Mouse (Mus musculus): ENCODE results near the gene Stk39. TPM values are rescaled to one million over a fixed set of nuclear protein-coding genes. Genes with fewer than 3 reads are reported as not detected.

Stk39 gene
- polyA plus RNA-seq, 1 experiment from 2014 or later = 26.9 TPM

- no peaks in the 10 kb centered on the region for H3K9me3 ChIP-seq (ENCODE audit: control insufficient read depth, low read length)
- ATAC-seq (ENCODE audit: low read depth) = no peak
- WGBS = 91% methylated on average over 10 of the region's 10 CpGs
These were observed 24.0 kb downstream of the Stk39 start for GRCm38 (mm10) chr2:68448035-68448434.

GRCm38 (mm10) chr2:68443141-68443540, 28.9 kb downstream of the Stk39 start:
- H3K27ac ChIP-seq (replicated peaks; ENCODE audit: low read depth, low read length) = no peak overlapping the region
- no peak overlapping the region for H3K4me2 ChIP-seq (ENCODE audit: low read depth, low read length)
- 63% methylated on average over 6 of the region's 6 CpGs for WGBS
- no peaks in the 10 kb centered on the region for H3K36me3 ChIP-seq (ENCODE audit: control insufficient read depth, insufficient read depth, low read length)
- no peaks in the 10 kb centered on the region for H3K9me3 ChIP-seq (ENCODE audit: control insufficient read depth, low read length)
- DNase-seq (ENCODE audit: low spot score) (no peak), ATAC-seq (ENCODE audit: low read depth) (no peak)
- H3K4me1 ChIP-seq (ENCODE audit: control insufficient read depth, insufficient read depth, low read length) = peaks cover 17% of the 10 kb centered on the region
- no peak overlapping the region for H3K4me3 ChIP-seq (ENCODE audit: low read depth, low read length)
- H3K9ac ChIP-seq (ENCODE audit: low read depth, low read length) = no peak overlapping the region
- H3K27me3 ChIP-seq (replicated peaks; ENCODE audit: control insufficient read depth, insufficient read depth, low read length) = no peaks in the 10 kb centered on the region

More at GRCm38 (mm10) chr2:68448035-68448434, 24.0 kb downstream of the Stk39 start:
- Histone ChIP-seq H3K4me3 (ENCODE audit: low read depth, low read length) (no peak overlapping the region), H3K27ac (replicated peaks; ENCODE audit: low read depth, low read length) (no peak overlapping the region), H3K4me1 (ENCODE audit: control insufficient read depth, insufficient read depth, low read length) (peaks cover 2% of the 10 kb centered on the region; the same call in 1 of the 2 replicates), H3K4me2 (ENCODE audit: low read depth, low read length) (no peak overlapping the region), H3K27me3 (replicated peaks; ENCODE audit: control insufficient read depth, insufficient read depth, low read length) (no peaks in the 10 kb centered on the region), H3K36me3 (ENCODE audit: control insufficient read depth, insufficient read depth, low read length) (no peaks in the 10 kb centered on the region), H3K9ac (ENCODE audit: low read depth, low read length) (no peak overlapping the region)
- DNase-seq (ENCODE audit: low spot score) = no peak

- Histone ChIP-seq H3K4me2 (ENCODE audit: low read depth, low read length) (no peak overlapping the region), H3K27me3 (replicated peaks; ENCODE audit: control insufficient read depth, insufficient read depth, low read length) (no peaks in the 10 kb centered on the region), H3K4me3 (ENCODE audit: low read depth, low read length) (no peak overlapping the region), H3K9me3 (ENCODE audit: control insufficient read depth, low read length) (no peaks in the 10 kb centered on the region), H3K36me3 (ENCODE audit: control insufficient read depth, insufficient read depth, low read length) (no peaks in the 10 kb centered on the region), H3K27ac (replicated peaks; ENCODE audit: low read depth, low read length) (0 out of 2 replicates have a peak overlapping the region, but pooled peaks have one; percentile 28), H3K9ac (ENCODE audit: low read depth, low read length) (no peak overlapping the region), H3K4me1 (ENCODE audit: control insufficient read depth, insufficient read depth, low read length) (peaks cover 17% of the 10 kb centered on the region)
- WGBS = 33% methylated on average over 5 of the region's 5 CpGs
- ATAC-seq (ENCODE audit: low read depth) = no peak
- DNase-seq (ENCODE audit: low spot score) = peak; percentile 27
These were observed 29.9 kb downstream of the Stk39 start for GRCm38 (mm10) chr2:68442113-68442717.

- WGBS = 86% methylated on average over 9 of the region's 9 CpGs
- no peak overlapping the region for H3K4me3 ChIP-seq (ENCODE audit: low read depth, low read length)
- H3K36me3 ChIP-seq (ENCODE audit: control insufficient read depth, insufficient read depth, low read length) = no peaks in the 10 kb centered on the region
- no peaks in the 10 kb centered on the region for H3K9me3 ChIP-seq (ENCODE audit: control insufficient read depth, low read length)
- no peak overlapping the region for H3K27ac ChIP-seq (replicated peaks; ENCODE audit: low read depth, low read length)
- ATAC-seq (ENCODE audit: low read depth) (no peak), DNase-seq (ENCODE audit: low spot score) (no peak)
- no peak overlapping the region for H3K4me2 ChIP-seq (ENCODE audit: low read depth, low read length)
- H3K9ac ChIP-seq (ENCODE audit: low read depth, low read length) = no peak overlapping the region
- H3K27me3 ChIP-seq (replicated peaks; ENCODE audit: control insufficient read depth, insufficient read depth, low read length) = no peaks in the 10 kb centered on the region
- H3K4me1 ChIP-seq (ENCODE audit: control insufficient read depth, insufficient read depth, low read length) = peaks cover 19% of the 10 kb centered on the region
These were observed 32.5 kb downstream of the Stk39 start for GRCm38 (mm10) chr2:68439614-68440013.

GRCm38 (mm10) chr2:68437920-68438319, 34.1 kb downstream of the Stk39 start:
- WGBS = 71% methylated on average over 5 of the region's 5 CpGs
- H3K27me3 ChIP-seq (replicated peaks; ENCODE audit: control insufficient read depth, insufficient read depth, low read length) = no peaks in the 10 kb centered on the region
- no peaks in the 10 kb centered on the region for H3K36me3 ChIP-seq (ENCODE audit: control insufficient read depth, insufficient read depth, low read length)
- no peak overlapping the region for H3K4me3 ChIP-seq (ENCODE audit: low read depth, low read length)
- peaks cover 16% of the 10 kb centered on the region for H3K4me1 ChIP-seq (ENCODE audit: control insufficient read depth, insufficient read depth, low read length)
- no peak overlapping the region for H3K4me2 ChIP-seq (ENCODE audit: low read depth, low read length)
- H3K9ac ChIP-seq (ENCODE audit: low read depth, low read length) = no peak overlapping the region
- H3K27ac ChIP-seq (replicated peaks; ENCODE audit: low read depth, low read length) = no peak overlapping the region
- no peaks in the 10 kb centered on the region for H3K9me3 ChIP-seq (ENCODE audit: control insufficient read depth, low read length)
- DNase-seq (ENCODE audit: low spot score) (no peak), ATAC-seq (ENCODE audit: low read depth) (no peak)

- no peak overlapping the region for H3K4me3 ChIP-seq (ENCODE audit: low read depth, low read length)
- H3K36me3 ChIP-seq (ENCODE audit: control insufficient read depth, insufficient read depth, low read length) = no peaks in the 10 kb centered on the region
- DNase-seq (ENCODE audit: low spot score) = no peak
- H3K4me2 ChIP-seq (ENCODE audit: low read depth, low read length) = no peak overlapping the region
- H3K27ac ChIP-seq (replicated peaks; ENCODE audit: low read depth, low read length) = no peak overlapping the region
- H3K27me3 ChIP-seq (replicated peaks; ENCODE audit: control insufficient read depth, insufficient read depth, low read length) = no peaks in the 10 kb centered on the region
- H3K9me3 ChIP-seq (ENCODE audit: control insufficient read depth, low read length) = no peaks in the 10 kb centered on the region
- peaks cover 9% of the 10 kb centered on the region for H3K4me1 ChIP-seq (ENCODE audit: control insufficient read depth, insufficient read depth, low read length)
- 92% methylated on average over 7 of the region's 7 CpGs for WGBS
- no peak overlapping the region for H3K9ac ChIP-seq (ENCODE audit: low read depth, low read length)
- no peak for ATAC-seq (ENCODE audit: low read depth)
These were observed 34.9 kb downstream of the Stk39 start for GRCm38 (mm10) chr2:68437216-68437615.

- Histone ChIP-seq H3K9ac (ENCODE audit: low read depth, low read length) (0 out of 2 replicates have a peak overlapping the region, but pooled peaks have one; percentile 30), H3K27ac (replicated peaks; ENCODE audit: low read depth, low read length) (no peak overlapping the region), H3K4me3 (ENCODE audit: low read depth, low read length) (no peak overlapping the region), H3K27me3 (replicated peaks; ENCODE audit: control insufficient read depth, insufficient read depth, low read length) (no peaks in the 10 kb centered on the region), H3K4me1 (ENCODE audit: control insufficient read depth, insufficient read depth, low read length) (0 out of 2 replicates have a peak, but pooled peaks cover 2% of the 10 kb centered on the region), H3K9me3 (ENCODE audit: control insufficient read depth, low read length) (no peaks in the 10 kb centered on the region), H3K36me3 (ENCODE audit: control insufficient read depth, insufficient read depth, low read length) (no peaks in the 10 kb centered on the region), H3K4me2 (ENCODE audit: low read depth, low read length) (peak overlapping the region; percentile 20)
- DNase-seq (ENCODE audit: low spot score) = no peak
- no peak for ATAC-seq (ENCODE audit: low read depth)
- WGBS = 35% methylated on average over 10 of the region's 10 CpGs
These were observed 35.8 kb downstream of the Stk39 start for GRCm38 (mm10) chr2:68436305-68436704.

- Histone ChIP-seq H3K9ac (ENCODE audit: low read depth, low read length) (no peak overlapping the region), H3K27ac (replicated peaks; ENCODE audit: low read depth, low read length) (no peak overlapping the region)
These were observed 36.4 kb downstream of the Stk39 start for GRCm38 (mm10) chr2:68435494-68436255.

More at GRCm38 (mm10) chr2:68435494-68436255, 36.4 kb downstream of the Stk39 start:
- Histone ChIP-seq H3K4me2 (ENCODE audit: low read depth, low read length) (peak overlapping the region; percentile 20), H3K9me3 (ENCODE audit: control insufficient read depth, low read length) (no peaks in the 10 kb centered on the region), H3K4me1 (ENCODE audit: control insufficient read depth, insufficient read depth, low read length) (0 out of 2 replicates have a peak, but pooled peaks cover 2% of the 10 kb centered on the region), H3K27me3 (replicated peaks; ENCODE audit: control insufficient read depth, insufficient read depth, low read length) (no peaks in the 10 kb centered on the region), H3K4me3 (ENCODE audit: low read depth, low read length) (no peak overlapping the region), H3K36me3 (ENCODE audit: control insufficient read depth, insufficient read depth, low read length) (no peaks in the 10 kb centered on the region)
- ATAC-seq (ENCODE audit: low read depth) = peak; percentile 68
- 20% methylated on average over 15 of the region's 15 CpGs for WGBS
- no peak for DNase-seq (ENCODE audit: low spot score)
